Mouse (Mus musculus) heart, embryonic 11.5 days (tissue): ENCODE results near the gene Pitx2. TPM values are rescaled to one million over a fixed set of nuclear protein-coding genes. Genes with fewer than 3 reads are reported as not detected.
A peak's percentile ranks its signal among the peaks of the same experiment; 100 is the strongest.

ENCODE experiments used
- ATAC-seq: fragments of 200-750 bp; cut with Nextera tagmentation; replicated peaks from 2 replicates; pipeline ENCODE4 v1.8.0; 2017; ENCODE audit warnings: moderate library complexity; ENCODE audit not compliant: insufficient number of reproducible peaks, low FRiP score, low TSS enrichment
- H3K27ac ChIP-seq: fragments of 300-500 bp; sonication (generic); 2 replicates; pipeline ENCODE4 v1.5.1; 2014; ENCODE audit warnings: mild to moderate bottlenecking, low read depth, low read length
- H3K27me3 ChIP-seq: fragments of 300-500 bp; sonication (generic); 2 replicates; pipeline ENCODE4 v1.6.1; 2014; ENCODE audit warnings: mild to moderate bottlenecking, low read length, mixed read lengths; ENCODE audit not compliant: control insufficient read depth, insufficient read depth
- H3K36me3 ChIP-seq: fragments of 300-500 bp; sonication (generic); 2 replicates; pipeline ENCODE4 v1.6.1; 2014; ENCODE audit warnings: mild to moderate bottlenecking, low read length, moderate library complexity, mixed read lengths; ENCODE audit not compliant: control insufficient read depth, insufficient read depth
- H3K4me1 ChIP-seq: fragments of 300-500 bp; sonication (generic); 2 replicates; pipeline ENCODE4 v1.6.1; 2014; ENCODE audit warnings: low read length; ENCODE audit not compliant: control insufficient read depth, insufficient read depth
- H3K4me2 ChIP-seq: fragments of 300-500 bp; sonication (generic); 2 replicates; pipeline ENCODE4 v1.6.1; 2014; ENCODE audit warnings: mild to moderate bottlenecking, moderate library complexity
- H3K4me3 ChIP-seq: fragments of 300-500 bp; sonication (generic); 2 replicates; pipeline ENCODE4 v1.5.1; 2014; ENCODE audit warnings: low read depth, low read length
- H3K9ac ChIP-seq: fragments of 300-500 bp; sonication (generic); 2 replicates; pipeline ENCODE4 v1.6.1; 2014; ENCODE audit warnings: mild to moderate bottlenecking, low read depth, low read length, moderate library complexity
- H3K9me3 ChIP-seq: fragments of 300-500 bp; sonication (generic); replicated peaks from 2 replicates; pipeline ENCODE4 v1.6.1; 2016; ENCODE audit warnings: low read length; ENCODE audit not compliant: control insufficient read depth
- WGBS: fragments of 180-500 bp; shearing (Covaris S2); extraction: QIAGEN DNeasy Blood & Tissue Kit; methylation state at CpG from one replicate; pipeline ENCODE4 v1.1.7; 2014; ENCODE audit not compliant: insufficient replicate concordance; 5-methylcytosine and 5-hydroxymethylcytosine counted together
- polyA plus RNA-seq: library from polyadenylated mRNA; unstranded; fragments of >200 nt; fragmentation: Nextera tagmentation; extraction: Ambion mirVana; gene quantifications from 2 replicates; pipeline ENCODE4 v1.2.1, GENCODE M21; 2014

The Pitx2 gene
- 32.7 and 32.8 TPM in 2 replicates for polyA plus RNA-seq

GRCm38 (mm10) chr3:129199609-129200500 is at the start of gene Pitx2:
Pitx2 (plus strand) TSS chr3:129199878.
- Histone ChIP-seq H3K27ac (no peak within 1 kb of the TSS), H3K9me3 (no peaks in the 10 kb centered on the region), H3K4me1 (peaks cover 15% of the 10 kb centered on the region; the same call in 1 of the 2 replicates), H3K27me3 (peaks cover 85% of the 10 kb centered on the region), H3K4me3 (peak within 1 kb of the TSS; percentile 55), H3K36me3 (no peaks in the 10 kb centered on the region), H3K9ac (no peak within 1 kb of the TSS), H3K4me2 (peak within 1 kb of the TSS; percentile 92)
- under 1% methylated on average over 60 of the region's 60 CpGs for WGBS
- peak; percentile 64; the same call in 1 of the 2 replicates for ATAC-seq

DNA sequence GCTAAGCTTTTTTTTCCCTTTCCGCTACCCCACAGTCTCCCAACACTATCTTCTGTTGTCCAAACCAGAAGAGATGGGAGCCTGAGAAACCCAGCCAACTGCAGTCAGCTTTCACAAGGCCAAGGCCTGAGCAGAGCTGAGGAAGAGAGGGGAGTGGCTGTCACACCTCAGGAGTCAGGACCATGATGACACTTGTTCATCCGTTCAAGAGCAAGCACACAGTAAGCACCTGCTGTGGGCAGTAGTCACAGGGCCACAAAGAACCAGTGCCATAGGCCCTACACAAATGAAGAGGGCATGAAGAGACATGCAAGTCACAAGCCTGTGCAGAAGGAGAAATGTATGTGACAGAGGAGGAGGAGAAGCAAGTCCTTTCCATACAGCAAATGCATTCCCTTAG is 49.7 kb upstream of the Pitx2 start:
- Histone ChIP-seq H3K4me3 (no peak overlapping the region), H3K9me3 (no peaks in the 10 kb centered on the region), H3K9ac (no peak overlapping the region), H3K36me3 (no peaks in the 10 kb centered on the region), H3K4me2 (no peak overlapping the region), H3K4me1 (no peaks in the 10 kb centered on the region; the same call in 1 of the 2 replicates), H3K27ac (no peak overlapping the region), H3K27me3 (no peaks in the 10 kb centered on the region)
- WGBS = 73% methylated on average over 2 of the region's 2 CpGs
- ATAC-seq = no peak

DNA sequence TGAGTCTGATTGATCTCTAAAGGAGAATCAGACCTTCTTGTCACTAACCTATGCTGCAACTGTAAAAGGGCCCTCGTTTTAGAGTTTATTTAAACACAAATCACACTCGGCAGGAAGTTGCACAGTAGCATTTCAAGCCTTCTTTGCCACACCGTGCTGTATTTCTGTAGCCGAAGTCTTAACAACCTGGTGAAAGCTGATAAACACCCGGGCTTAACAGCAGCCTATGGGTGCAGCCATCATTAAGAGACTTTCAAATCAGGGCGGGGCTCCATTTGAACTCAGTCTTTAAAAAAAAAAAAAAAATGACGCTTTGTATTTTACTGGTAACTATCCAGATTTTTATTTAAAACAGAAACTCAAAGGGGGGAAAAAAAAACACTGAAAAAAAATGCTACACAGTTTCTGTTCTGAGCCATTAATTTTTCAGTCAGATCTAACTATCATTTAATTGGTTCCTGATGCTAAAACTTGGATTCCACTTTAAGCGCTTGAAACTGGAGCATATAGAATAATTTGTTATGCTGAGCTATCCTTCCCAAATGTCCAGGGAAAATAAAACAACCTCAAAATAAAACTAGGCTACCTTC is 48.5 kb upstream of the Pitx2 start:
- WGBS = 31% methylated on average over 8 of the region's 8 CpGs
- H3K27ac ChIP-seq = no peak overlapping the region
- ATAC-seq = no peak
- no peaks in the 10 kb centered on the region for H3K36me3 ChIP-seq
- H3K9me3 ChIP-seq = no peaks in the 10 kb centered on the region
- no peaks in the 10 kb centered on the region; the same call in 1 of the 2 replicates for H3K4me1 ChIP-seq
- H3K4me3 ChIP-seq = no peak overlapping the region
- H3K9ac ChIP-seq = no peak overlapping the region
- no peak overlapping the region; the same call in 1 of the 2 replicates for H3K4me2 ChIP-seq
- no peaks in the 10 kb centered on the region for H3K27me3 ChIP-seq

GRCm38 (mm10) chr3:129158812-129159370 is 40.8 kb upstream of the Pitx2 start:
- Histone ChIP-seq H3K9me3 (no peaks in the 10 kb centered on the region), H3K4me3 (no peak overlapping the region), H3K27me3 (no peaks in the 10 kb centered on the region), H3K4me2 (no peak overlapping the region), H3K27ac (no peak overlapping the region), H3K9ac (no peak overlapping the region), H3K36me3 (no peaks in the 10 kb centered on the region), H3K4me1 (0 out of 2 replicates have a peak, but pooled peaks cover 3% of the 10 kb centered on the region)
- 48% methylated on average over 9 of the region's 9 CpGs for WGBS
- ATAC-seq = no peak

GRCm38 (mm10) chr3:129161333-129162035 is 38.2 kb upstream of the Pitx2 start:
- no peak overlapping the region for H3K4me2 ChIP-seq
- ATAC-seq = no peak
- WGBS = 82% methylated on average over 11 of the region's 11 CpGs

DNA sequence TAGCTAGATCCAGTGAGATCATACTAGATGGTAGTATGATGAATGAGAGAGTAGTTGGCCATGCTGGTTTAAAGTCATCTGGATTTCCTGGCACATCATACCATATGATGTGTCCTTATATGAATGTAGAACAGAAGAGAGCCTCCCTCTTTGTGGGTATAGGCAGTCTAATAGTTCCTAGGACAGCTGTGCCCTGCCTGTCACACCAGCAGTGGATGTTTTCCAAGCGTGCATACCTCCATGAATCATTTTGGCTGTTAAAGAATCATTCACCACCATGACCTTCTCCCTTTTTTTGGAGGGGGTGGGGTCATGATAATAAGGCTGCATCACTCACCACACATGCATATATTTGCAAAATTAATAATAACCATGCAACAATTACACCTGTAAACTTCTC is 35.4 kb upstream of the Pitx2 start:
- Histone ChIP-seq H3K9ac (no peak overlapping the region), H3K9me3 (no peaks in the 10 kb centered on the region), H3K4me1 (no peaks in the 10 kb centered on the region), H3K4me2 (no peak overlapping the region), H3K27ac (no peak overlapping the region), H3K4me3 (no peak overlapping the region), H3K36me3 (no peaks in the 10 kb centered on the region), H3K27me3 (no peaks in the 10 kb centered on the region)
- no peak for ATAC-seq
- 72% methylated on average over 1 of the region's 1 CpGs for WGBS

More at GRCm38 (mm10) chr3:129161333-129162035, 38.2 kb upstream of the Pitx2 start:
- H3K9me3 ChIP-seq = no peaks in the 10 kb centered on the region
- H3K9ac ChIP-seq = no peak overlapping the region
- 0 out of 2 replicates have a peak, but pooled peaks cover 3% of the 10 kb centered on the region for H3K4me1 ChIP-seq
- no peak overlapping the region for H3K27ac ChIP-seq
- no peaks in the 10 kb centered on the region for H3K36me3 ChIP-seq
- no peak overlapping the region for H3K4me3 ChIP-seq
- H3K27me3 ChIP-seq = no peaks in the 10 kb centered on the region

- Histone ChIP-seq H3K4me2 (no peak overlapping the region), H3K9ac (no peak overlapping the region), H3K36me3 (no peaks in the 10 kb centered on the region), H3K9me3 (no peaks in the 10 kb centered on the region), H3K4me3 (no peak overlapping the region), H3K27ac (no peak overlapping the region), H3K4me1 (no peaks in the 10 kb centered on the region), H3K27me3 (0 out of 2 replicates have a peak, but pooled peaks cover 2% of the 10 kb centered on the region)
- no peak for ATAC-seq
- WGBS = 80% methylated on average over 8 of the region's 8 CpGs
Observed at GRCm38 (mm10) chr3:129165715-129166114, 34.0 kb upstream of the Pitx2 start.

GRCm38 (mm10) chr3:129166684-129167083 is 33.0 kb upstream of the Pitx2 start:
- Histone ChIP-seq H3K4me2 (no peak overlapping the region), H3K4me1 (no peaks in the 10 kb centered on the region), H3K4me3 (no peak overlapping the region), H3K36me3 (no peaks in the 10 kb centered on the region), H3K9me3 (no peaks in the 10 kb centered on the region), H3K9ac (no peak overlapping the region), H3K27me3 (0 out of 2 replicates have a peak, but pooled peaks cover 2% of the 10 kb centered on the region), H3K27ac (no peak overlapping the region)
- 11% methylated on average over 6 of the region's 6 CpGs for WGBS
- no peak for ATAC-seq
